Mouse (Mus musculus) lung, embryonic 14.5 days (tissue): Measurements from ENCODE around the gene Gm10282. TPM values are rescaled to one million over a fixed set of nuclear protein-coding genes. Genes with fewer than 3 reads are reported as not detected.

Experiments used
- ATAC-seq: fragments of 200-750 bp; cut with Nextera tagmentation; 2 replicates; pipeline ENCODE4 v1.8.0; 2017; ENCODE audit warnings: mild to moderate bottlenecking, moderate TSS enrichment, moderate library complexity; ENCODE audit not compliant: insufficient read depth
- DNase-seq: peaks from one replicate; pipeline ENCODE4 v3.0.0-alpha.2; 2015
- H3K27ac ChIP-seq: fragments of 300-500 bp; sonication (generic); 2 replicates; pipeline ENCODE4 v1.5.1; 2014; ENCODE audit warnings: low read depth, mild to moderate bottlenecking, moderate library complexity
- H3K27me3 ChIP-seq: fragments of 300-500 bp; sonication (generic); 2 replicates; pipeline ENCODE4 v1.6.1; 2014; ENCODE audit warnings: low read length, control low read depth; ENCODE audit not compliant: insufficient read depth
- H3K36me3 ChIP-seq: fragments of 300-500 bp; sonication (generic); 2 replicates; pipeline ENCODE4 v1.6.1; 2014; ENCODE audit warnings: control low read depth; ENCODE audit not compliant: insufficient read depth
- H3K4me1 ChIP-seq: fragments of 300-500 bp; sonication (generic); 2 replicates; pipeline ENCODE4 v1.6.1; 2014; ENCODE audit warnings: antibody characterized with exemption, control low read depth; ENCODE audit not compliant: insufficient read depth
- H3K4me2 ChIP-seq: fragments of 300-500 bp; sonication (generic); 2 replicates; pipeline ENCODE4 v1.6.1; 2014; ENCODE audit warnings: mild to moderate bottlenecking
- H3K4me3 ChIP-seq: fragments of 300-500 bp; sonication (generic); 2 replicates; pipeline ENCODE4 v1.5.1; 2014; ENCODE audit warnings: low read depth, low read length
- H3K9ac ChIP-seq: fragments of 300-500 bp; sonication (generic); 2 replicates; pipeline ENCODE4 v1.6.1; 2014
- H3K9me3 ChIP-seq: fragments of 300-500 bp; sonication (generic); 2 replicates; pipeline ENCODE4 v1.6.1; 2016; ENCODE audit warnings: low read depth, low read length, control low read depth
- CTCF ChIP-seq: IDR thresholded peaks from 2 replicates; pipeline ENCODE4 v1.5.1; 2016; ENCODE audit warnings: antibody characterized with exemption, low read depth
- WGBS: fragments of 180-500 bp; shearing (Covaris S2); extraction: QIAGEN DNeasy Blood & Tissue Kit; methylation state at CpG from one replicate; pipeline ENCODE4 v1.1.7; 2014; 5-methylcytosine and 5-hydroxymethylcytosine counted together
- polyA plus RNA-seq: library from polyadenylated mRNA; unstranded; fragments of >200 nt; fragmentation: Nextera tagmentation; extraction: Ambion mirVana; gene quantifications from 2 replicates; pipeline ENCODE4 v1.2.1, GENCODE M21; 2014

Gm10282 gene
- polyA plus RNA-seq, 1 experiment from 2014 or later, result 38.2 TPM

GRCm38 (mm10) chr8:72268356-72268755, 36.7 kb downstream of the Gm10282 start:
- H3K27me3 ChIP-seq, result no peaks in the 10 kb centered on the region
- no peaks in the 10 kb centered on the region for H3K9me3 ChIP-seq
- no peak overlapping the region for H3K9ac ChIP-seq
- H3K4me3 ChIP-seq, result no peak overlapping the region
- H3K4me2 ChIP-seq, result 0 out of 2 replicates have a peak overlapping the region, but pooled peaks have one; percentile 20
- ATAC-seq (peak; percentile 69; the same call in 1 of the 2 replicates), DNase-seq (peak; percentile 80)
- no peaks in the 10 kb centered on the region for H3K36me3 ChIP-seq
- no peak for TF ChIP-seq CTCF
- 66% methylated on average over 15 of the region's 15 CpGs for WGBS
- peak overlapping the region; percentile 76 for H3K27ac ChIP-seq
- H3K4me1 ChIP-seq, result no peaks in the 10 kb centered on the region

- Histone ChIP-seq H3K9me3 (no peaks in the 10 kb centered on the region), H3K36me3 (no peaks in the 10 kb centered on the region), H3K27me3 (no peaks in the 10 kb centered on the region), H3K4me1 (no peaks in the 10 kb centered on the region), H3K4me2 (no peak overlapping the region), H3K4me3 (no peak overlapping the region), H3K9ac (no peak overlapping the region), H3K27ac (no peak overlapping the region)
- 98% methylated on average over 8 of the region's 8 CpGs for WGBS
- ATAC-seq, result no peak
- TF ChIP-seq CTCF, result no peak
- DNase-seq, result no peak
Measured at GRCm38 (mm10) chr8:72267106-72267505, 38.0 kb downstream of the Gm10282 start.

GRCm38 (mm10) chr8:72266671-72267070, 38.4 kb downstream of the Gm10282 start:
- no peak overlapping the region for H3K27ac ChIP-seq

GRCm38 (mm10) chr8:72265342-72265741, 39.7 kb downstream of the Gm10282 start:
- no peaks in the 10 kb centered on the region for H3K27me3 ChIP-seq
- H3K4me2 ChIP-seq, result no peak overlapping the region
- 45% methylated on average over 5 of the region's 7 CpGs for WGBS
- H3K36me3 ChIP-seq, result no peaks in the 10 kb centered on the region
- no peak for TF ChIP-seq CTCF
- ATAC-seq (no peak), DNase-seq (no peak)
- H3K9ac ChIP-seq, result no peak overlapping the region
- no peak overlapping the region for H3K4me3 ChIP-seq
- no peak overlapping the region for H3K27ac ChIP-seq
- H3K4me1 ChIP-seq, result no peaks in the 10 kb centered on the region
- H3K9me3 ChIP-seq, result no peaks in the 10 kb centered on the region

More at GRCm38 (mm10) chr8:72266671-72267070, 38.4 kb downstream of the Gm10282 start:
- DNase-seq (no peak), ATAC-seq (no peak)
- Histone ChIP-seq H3K9ac (no peak overlapping the region), H3K4me3 (no peak overlapping the region), H3K4me1 (no peaks in the 10 kb centered on the region), H3K4me2 (no peak overlapping the region), H3K27me3 (no peaks in the 10 kb centered on the region), H3K36me3 (no peaks in the 10 kb centered on the region), H3K9me3 (no peaks in the 10 kb centered on the region)
- no peak for TF ChIP-seq CTCF

- no peaks in the 10 kb centered on the region for H3K9me3 ChIP-seq
- H3K36me3 ChIP-seq, result no peaks in the 10 kb centered on the region
- no peaks in the 10 kb centered on the region for H3K4me1 ChIP-seq
- TF ChIP-seq CTCF, result no peak
- no peak overlapping the region for H3K9ac ChIP-seq
- DNase-seq (no peak), ATAC-seq (no peak)
- no peak overlapping the region for H3K27ac ChIP-seq
- no peak overlapping the region for H3K4me3 ChIP-seq
- 57% methylated on average over 7 of the region's 7 CpGs for WGBS
- no peak overlapping the region for H3K4me2 ChIP-seq
- no peaks in the 10 kb centered on the region for H3K27me3 ChIP-seq
Measured at GRCm38 (mm10) chr8:72263451-72263850, 41.6 kb downstream of the Gm10282 start.

GRCm38 (mm10) chr8:72262756-72263155, 42.3 kb downstream of the Gm10282 start:
- Histone ChIP-seq H3K4me3 (no peak overlapping the region), H3K36me3 (no peaks in the 10 kb centered on the region), H3K9ac (no peak overlapping the region), H3K4me1 (no peaks in the 10 kb centered on the region), H3K4me2 (no peak overlapping the region), H3K9me3 (no peaks in the 10 kb centered on the region), H3K27ac (no peak overlapping the region), H3K27me3 (no peaks in the 10 kb centered on the region)
- no peak for TF ChIP-seq CTCF
- no peak for DNase-seq
- ATAC-seq, result no peak
- WGBS, result 86% methylated on average over 2 of the region's 2 CpGs

- H3K27ac ChIP-seq, result no peak overlapping the region
- H3K4me1 ChIP-seq, result no peaks in the 10 kb centered on the region
- ATAC-seq, result no peak
- no peak overlapping the region for H3K9ac ChIP-seq
- H3K4me2 ChIP-seq, result no peak overlapping the region
- H3K27me3 ChIP-seq, result no peaks in the 10 kb centered on the region
- TF ChIP-seq CTCF, result peak; percentile 45
- no peaks in the 10 kb centered on the region for H3K9me3 ChIP-seq
- H3K4me3 ChIP-seq, result no peak overlapping the region
- H3K36me3 ChIP-seq, result no peaks in the 10 kb centered on the region
- no peak for DNase-seq
- WGBS, result 41% methylated on average over 5 of the region's 5 CpGs
Measured at GRCm38 (mm10) chr8:72261872-72262271, 43.2 kb downstream of the Gm10282 start.

GRCm38 (mm10) chr8:72261431-72261830, 43.6 kb downstream of the Gm10282 start:
- ATAC-seq (no peak), DNase-seq (no peak)
- H3K9ac ChIP-seq, result no peak overlapping the region
- H3K4me3 ChIP-seq, result no peak overlapping the region
- no peak overlapping the region for H3K27ac ChIP-seq
- H3K27me3 ChIP-seq, result no peaks in the 10 kb centered on the region
- no peaks in the 10 kb centered on the region for H3K9me3 ChIP-seq
- H3K4me1 ChIP-seq, result no peaks in the 10 kb centered on the region
- TF ChIP-seq CTCF, result no peak
- H3K4me2 ChIP-seq, result no peak overlapping the region
- no peaks in the 10 kb centered on the region for H3K36me3 ChIP-seq
